ENCODE assay signal across 17 mouse cellular contexts in genomic region chr11:25573408-25574128, GRCm38 (mm10).
A peak's percentile ranks its signal among the peaks of the same experiment; 100 is the strongest.
DNase-seq lines count a peak whose midpoint lies in the region; ATAC-seq and TF ChIP-seq lines count a peak whose summit lies in the region.
"Had no signal": no experiment of that assay in that cellular context is flagged by ENCODE, and none has a peak within 500 bp of the region (broad histone marks: within the 10 kb centered on the region; RNA-seq: fewer than 3 reads in every experiment).

No protein-coding gene starts in this region.

- no peak for TF ChIP-seq CTCF in hindbrain, postnatal 0 days (IDR thresholded peaks at IDR 0.05; ENCODE audit: low read depth)
- no peak for TF ChIP-seq CTCF in stomach, postnatal 0 days (IDR thresholded peaks at IDR 0.05; ENCODE audit: low read depth)

- ATAC-seq in midbrain, embryonic 11.5 days (ENCODE audit: low FRiP score): no peak
- ATAC-seq in forebrain, embryonic 12.5 days (ENCODE audit: low FRiP score): peak; percentile 76
- 0 out of 2 replicates have a peak, but pooled peaks have one; percentile 40 for ATAC-seq in hindbrain, postnatal 0 days
- no peak for ATAC-seq in stomach, postnatal 0 days (ENCODE audit: low FRiP score, low TSS enrichment)

- peak; percentile 61 for DNase-seq in midbrain, embryonic 11.5 days (ENCODE audit: low spot score, missing footprints)
- DNase-seq in midbrain, embryonic 10.5 days (ENCODE audit: low spot score): no peak
- DNase-seq in hindbrain, postnatal 0 days (ENCODE audit: low spot score): peak; percentile 10
- DNase-seq in retina, postnatal 1 day: peak; percentile 40
- no peak for DNase-seq in right cerebral cortex, adult 2 months (ENCODE audit: low spot score in 2 of 2)
- no peak for DNase-seq in stomach, postnatal 0 days (ENCODE audit: low spot score)
- DNase-seq: cerebellum, adult 11 months; cerebellum, postnatal 14 days; heart, postnatal 4 days; kidney, adult 2 months; left cerebral cortex, postnatal 4 days; lung, adult 18-20 months; right cerebral cortex, postnatal 4 days; thymus, postnatal 4 days had no signal

- no peaks in the 10 kb centered on the region for H3K4me1 ChIP-seq in midbrain, embryonic 11.5 days (ENCODE audit: control insufficient read depth, insufficient read depth, low read length)
- H3K4me1 ChIP-seq in midbrain, embryonic 10.5 days: no peaks in the 10 kb centered on the region
- H3K4me1 ChIP-seq in forebrain, embryonic 12.5 days: no peaks in the 10 kb centered on the region
- H3K4me1 ChIP-seq in hindbrain, postnatal 0 days (ENCODE audit: insufficient read depth, low read length): no peaks in the 10 kb centered on the region
- no peaks in the 10 kb centered on the region for H3K4me1 ChIP-seq in stomach, postnatal 0 days (replicated peaks; ENCODE audit: control insufficient read depth, insufficient read depth)
- H3K4me1 ChIP-seq: heart, embryonic 13.5 days had no signal

- no peak overlapping the region for H3K4me3 ChIP-seq in midbrain, embryonic 11.5 days (ENCODE audit: low read depth, low read length)
- no peak overlapping the region for H3K4me3 ChIP-seq in midbrain, embryonic 10.5 days
- no peak overlapping the region for H3K4me3 ChIP-seq in forebrain, embryonic 12.5 days (replicated peaks)
- H3K4me3 ChIP-seq in hindbrain, postnatal 0 days (ENCODE audit: low read length): no peak overlapping the region
- no peak overlapping the region for H3K4me3 ChIP-seq in stomach, postnatal 0 days (ENCODE audit: low read depth, low read length)
- H3K4me3 ChIP-seq: erythroblast, embryonic 14.5 days; heart, embryonic 13.5 days had no signal

- WGBS in midbrain, embryonic 11.5 days: 77% methylated on average over 7 of the region's 7 CpGs
- WGBS in midbrain, embryonic 10.5 days: 78% methylated on average over 7 of the region's 7 CpGs
- WGBS in forebrain, embryonic 12.5 days: 51% methylated on average over 7 of the region's 7 CpGs
- WGBS in hindbrain, postnatal 0 days: 42% methylated on average over 7 of the region's 7 CpGs
- WGBS in stomach, postnatal 0 days: 79% methylated on average over 7 of the region's 7 CpGs

- H3K27me3 ChIP-seq in midbrain, embryonic 11.5 days (ENCODE audit: control insufficient read depth, insufficient read depth, low read length): no peaks in the 10 kb centered on the region
- H3K27me3 ChIP-seq in midbrain, embryonic 10.5 days (ENCODE audit: low read depth, poor library complexity, severe bottlenecking): no peaks in the 10 kb centered on the region
- no peaks in the 10 kb centered on the region for H3K27me3 ChIP-seq in forebrain, embryonic 12.5 days
- no peaks in the 10 kb centered on the region for H3K27me3 ChIP-seq in hindbrain, postnatal 0 days (ENCODE audit: insufficient read depth, low read length)
- no peaks in the 10 kb centered on the region for H3K27me3 ChIP-seq in stomach, postnatal 0 days (ENCODE audit: control insufficient read depth, insufficient read depth, low read length)
- H3K27me3 ChIP-seq: heart, embryonic 13.5 days had no signal

- H3K9ac ChIP-seq in midbrain, embryonic 11.5 days (ENCODE audit: low read length): no peak overlapping the region
- no peak overlapping the region for H3K9ac ChIP-seq in forebrain, embryonic 12.5 days
- no peak overlapping the region for H3K9ac ChIP-seq in hindbrain, postnatal 0 days (replicated peaks; ENCODE audit: low read length)
- H3K9ac ChIP-seq in stomach, postnatal 0 days (ENCODE audit: low read length): no peak overlapping the region
- H3K9ac ChIP-seq: heart, embryonic 13.5 days had no signal

- H3K36me3 ChIP-seq in midbrain, embryonic 11.5 days (ENCODE audit: control insufficient read depth, insufficient read depth, low read length): no peaks in the 10 kb centered on the region
- no peaks in the 10 kb centered on the region for H3K36me3 ChIP-seq in midbrain, embryonic 10.5 days
- H3K36me3 ChIP-seq in forebrain, embryonic 12.5 days (replicated peaks): no peaks in the 10 kb centered on the region
- no peaks in the 10 kb centered on the region for H3K36me3 ChIP-seq in hindbrain, postnatal 0 days (ENCODE audit: insufficient read depth, low read length)
- no peaks in the 10 kb centered on the region for H3K36me3 ChIP-seq in stomach, postnatal 0 days (ENCODE audit: control insufficient read depth, insufficient read depth, low read length)
- H3K36me3 ChIP-seq: heart, embryonic 13.5 days had no signal

- TF ChIP-seq EP300 in stomach, postnatal 0 days (optimal IDR thresholded peaks at IDR 0.05): no peak

- no peak overlapping the region for H3K4me2 ChIP-seq in midbrain, embryonic 11.5 days
- no peak overlapping the region for H3K4me2 ChIP-seq in forebrain, embryonic 12.5 days
- H3K4me2 ChIP-seq in hindbrain, postnatal 0 days (ENCODE audit: low read depth, low read length): no peak overlapping the region
- H3K4me2 ChIP-seq in stomach, postnatal 0 days (replicated peaks; ENCODE audit: low read depth): no peak overlapping the region
- H3K4me2 ChIP-seq: heart, embryonic 13.5 days had no signal

- H3K9me3 ChIP-seq in midbrain, embryonic 11.5 days (ENCODE audit: control insufficient read depth, low read length): no peaks in the 10 kb centered on the region
- no peaks in the 10 kb centered on the region for H3K9me3 ChIP-seq in midbrain, embryonic 10.5 days (replicated peaks)
- H3K9me3 ChIP-seq in forebrain, embryonic 12.5 days: no peaks in the 10 kb centered on the region
- no peaks in the 10 kb centered on the region for H3K9me3 ChIP-seq in hindbrain, postnatal 0 days (ENCODE audit: low read length)
- H3K9me3 ChIP-seq in stomach, postnatal 0 days (ENCODE audit: control insufficient read depth, low read length): no peaks in the 10 kb centered on the region
- H3K9me3 ChIP-seq: heart, embryonic 13.5 days had no signal

- H3K27ac ChIP-seq in midbrain, embryonic 11.5 days (ENCODE audit: low read depth, low read length): no peak overlapping the region
- no peak overlapping the region for H3K27ac ChIP-seq in midbrain, embryonic 10.5 days (replicated peaks)
- 0 out of 2 replicates have a peak overlapping the region, but pooled peaks have one; percentile 19 for H3K27ac ChIP-seq in forebrain, embryonic 12.5 days
- no peak overlapping the region for H3K27ac ChIP-seq in hindbrain, postnatal 0 days
- H3K27ac ChIP-seq in stomach, postnatal 0 days (replicated peaks): no peak overlapping the region
- H3K27ac ChIP-seq: heart, embryonic 13.5 days had no signal

Comparison
In these comparisons a context has a peak if more than half of its experiments do, and no peak if none do; other contexts are left out.
1. DNase-seq: peak in midbrain, embryonic 11.5 days (single experiment), hindbrain, postnatal 0 days (single experiment) and retina, postnatal 1 day (single experiment); none in midbrain, embryonic 10.5 days (single experiment), right cerebral cortex, adult 2 months (0 of 2) and stomach, postnatal 0 days (single experiment).
2. ATAC-seq: peak in forebrain, embryonic 12.5 days (single experiment) and hindbrain, postnatal 0 days (single experiment); none in midbrain, embryonic 11.5 days (single experiment) and stomach, postnatal 0 days (single experiment).